Mouse (Mus musculus) midbrain, embryonic 15.5 days (tissue): ENCODE data around the gene Sbf2. TPM values are rescaled to one million over a fixed set of nuclear protein-coding genes. Genes with fewer than 3 reads are reported as not detected.

Experiments used
- ATAC-seq: fragments of 200-750 bp; cut with Nextera tagmentation; replicated peaks from 2 replicates; pipeline ENCODE4 v1.8.0; 2017; ENCODE audit warnings: moderate TSS enrichment
- H3K27ac ChIP-seq: fragments of 300-500 bp; sonication (generic); 2 replicates; pipeline ENCODE4 v1.5.1; 2015; ENCODE audit warnings: mild to moderate bottlenecking, inconsistent platforms
- H3K27me3 ChIP-seq: fragments of 300-500 bp; sonication (generic); replicated peaks from 2 replicates; pipeline ENCODE4 v1.6.1; 2015; ENCODE audit warnings: inconsistent platforms
- H3K36me3 ChIP-seq: fragments of 300-500 bp; sonication (generic); replicated peaks from 2 replicates; pipeline ENCODE4 v1.6.1; 2015; ENCODE audit warnings: inconsistent platforms
- H3K4me1 ChIP-seq: fragments of 300-500 bp; sonication (generic); 2 replicates; pipeline ENCODE4 v1.6.1; 2015; ENCODE audit warnings: inconsistent platforms
- H3K4me2 ChIP-seq: fragments of 300-500 bp; sonication (generic); 2 replicates; pipeline ENCODE4 v1.6.1; 2015; ENCODE audit warnings: inconsistent platforms, mild to moderate bottlenecking, moderate library complexity
- H3K4me3 ChIP-seq: fragments of 300-500 bp; sonication (generic); 2 replicates; pipeline ENCODE4 v1.5.1; 2015; ENCODE audit warnings: mild to moderate bottlenecking, inconsistent platforms
- H3K9ac ChIP-seq: fragments of 300-500 bp; sonication (generic); 2 replicates; pipeline ENCODE4 v1.6.1; 2015; ENCODE audit warnings: mild to moderate bottlenecking, inconsistent platforms
- H3K9me3 ChIP-seq: fragments of 300-500 bp; sonication (generic); 2 replicates; pipeline ENCODE4 v1.6.1; 2016; ENCODE audit warnings: inconsistent platforms
- WGBS: fragments of 180-500 bp; shearing (Covaris S2); methylation state at CpG from one replicate; pipeline ENCODE4 v1.1.7; 2015; ENCODE audit warnings: mixed read lengths; 5-methylcytosine and 5-hydroxymethylcytosine counted together
- polyA plus RNA-seq: library from polyadenylated mRNA; unstranded; fragments of >200 nt; fragmentation: Nextera tagmentation; extraction: Ambion mirVana; gene quantifications from 2 replicates; pipeline ENCODE4 v1.2.1, GENCODE M21; 2015

The Sbf2 gene
- polyA plus RNA-seq, 1 experiment from 2014 or later: 69.6 TPM

DNA sequence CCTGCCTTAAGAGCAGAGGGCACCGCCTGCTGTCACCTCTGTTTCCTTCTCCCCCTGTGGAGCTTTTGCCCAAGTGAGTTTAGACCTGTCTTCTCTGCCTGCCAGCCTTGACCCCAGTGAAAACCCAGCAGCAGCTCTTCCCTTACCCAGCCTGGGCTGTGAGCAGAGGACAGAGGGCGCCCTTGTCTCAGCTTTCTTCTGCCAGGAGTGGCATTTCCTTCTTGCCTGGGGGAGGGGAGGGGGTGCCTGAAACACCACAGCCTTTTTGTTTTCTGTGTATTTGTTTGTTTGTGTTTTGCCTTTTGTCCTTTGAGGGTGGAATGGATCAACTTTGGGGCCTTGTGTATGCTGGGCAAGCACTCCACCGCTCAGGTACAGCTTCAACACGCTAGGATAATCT, 342.3 kb downstream of the Sbf2 start:
- WGBS: 83% methylated on average over 4 of the region's 4 CpGs

DNA sequence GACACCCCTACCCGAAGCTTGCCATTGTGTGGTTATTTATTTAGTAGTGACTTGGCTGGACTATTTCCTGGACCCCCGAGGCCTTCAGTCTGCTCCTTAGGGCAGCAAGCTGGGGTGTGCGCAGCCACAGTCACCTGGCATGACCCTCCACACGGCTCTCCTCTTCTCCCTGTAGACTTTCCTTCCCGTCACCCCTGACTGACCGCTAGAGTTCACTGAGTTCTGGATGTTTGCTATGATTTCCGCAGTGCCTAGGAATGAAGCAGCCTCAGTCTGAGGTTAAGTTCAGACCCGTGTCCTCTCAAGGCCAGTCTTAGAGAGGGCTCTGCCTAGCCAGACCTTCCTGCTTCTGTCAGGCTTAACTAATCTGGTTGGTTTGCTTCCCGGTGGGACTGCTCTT, 342.9 kb downstream of the Sbf2 start:
- Histone ChIP-seq H3K9me3 (no peaks in the 10 kb centered on the region), H3K4me2 (no peak overlapping the region), H3K4me3 (no peak overlapping the region), H3K27me3 (no peaks in the 10 kb centered on the region), H3K36me3 (no peaks in the 10 kb centered on the region), H3K27ac (no peak overlapping the region), H3K9ac (no peak overlapping the region), H3K4me1 (no peaks in the 10 kb centered on the region)
- 70% methylated on average over 9 of the region's 9 CpGs for WGBS
- ATAC-seq: no peak

More for the DNA sequence above, 342.3 kb downstream of the Sbf2 start:
- Histone ChIP-seq H3K27me3 (no peaks in the 10 kb centered on the region), H3K4me3 (no peak overlapping the region), H3K4me2 (no peak overlapping the region), H3K27ac (no peak overlapping the region), H3K9me3 (no peaks in the 10 kb centered on the region), H3K4me1 (no peaks in the 10 kb centered on the region), H3K36me3 (no peaks in the 10 kb centered on the region), H3K9ac (no peak overlapping the region)
- no peak for ATAC-seq

DNA sequence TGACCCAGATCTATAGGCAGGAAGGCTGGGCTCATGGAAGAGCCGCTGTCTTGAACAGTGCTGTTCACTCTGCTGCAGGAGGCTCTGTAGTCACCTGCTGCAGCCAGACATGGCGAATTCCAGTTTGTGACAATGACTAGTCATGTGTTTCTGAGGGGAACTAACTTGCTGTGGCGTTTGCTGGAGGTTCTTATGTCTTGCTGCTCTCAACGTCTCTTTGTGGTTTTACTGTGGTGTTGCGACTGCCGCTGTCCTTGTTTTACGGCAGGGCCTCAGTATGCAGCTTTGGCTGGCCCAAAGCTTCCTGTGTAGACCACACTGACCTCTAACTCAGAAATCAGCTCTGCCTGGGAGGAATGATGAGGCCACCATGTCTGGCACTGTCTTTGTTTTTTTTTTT, 344.3 kb downstream of the Sbf2 start:
- Histone ChIP-seq H3K9me3 (no peaks in the 10 kb centered on the region), H3K4me1 (no peaks in the 10 kb centered on the region), H3K4me3 (no peak overlapping the region), H3K27ac (no peak overlapping the region), H3K36me3 (no peaks in the 10 kb centered on the region), H3K27me3 (no peaks in the 10 kb centered on the region), H3K9ac (no peak overlapping the region), H3K4me2 (no peak overlapping the region)
- ATAC-seq: no peak
- 91% methylated on average over 7 of the region's 7 CpGs for WGBS

DNA sequence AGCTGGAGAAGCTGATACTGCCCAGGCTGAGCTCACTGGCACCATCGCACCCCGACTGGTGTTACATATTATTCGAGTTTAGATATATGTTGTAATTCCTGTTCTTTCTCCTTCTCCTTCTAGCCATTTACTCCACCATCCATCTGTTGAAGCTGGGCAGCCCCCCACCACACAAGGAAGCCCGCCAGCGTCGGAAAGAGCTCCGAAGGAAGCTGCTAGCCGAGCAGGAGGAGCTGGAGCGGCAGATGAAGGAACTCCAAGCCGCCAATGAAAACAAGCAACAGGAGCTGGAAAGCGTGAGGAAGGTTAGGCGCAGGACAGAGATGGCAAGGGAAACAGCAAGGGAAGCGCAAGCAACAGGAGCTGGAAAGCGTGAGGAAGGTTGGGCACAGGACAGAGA, 344.9 kb downstream of the Sbf2 start:
- no peak overlapping the region for H3K4me2 ChIP-seq
- no peaks in the 10 kb centered on the region for H3K4me1 ChIP-seq
- no peak overlapping the region for H3K4me3 ChIP-seq
- no peak overlapping the region for H3K27ac ChIP-seq
- no peak overlapping the region for H3K9ac ChIP-seq
- no peak for ATAC-seq
- no peaks in the 10 kb centered on the region for H3K9me3 ChIP-seq
- WGBS: 87% methylated on average over 14 of the region's 14 CpGs
- H3K36me3 ChIP-seq: no peaks in the 10 kb centered on the region
- no peaks in the 10 kb centered on the region for H3K27me3 ChIP-seq

DNA sequence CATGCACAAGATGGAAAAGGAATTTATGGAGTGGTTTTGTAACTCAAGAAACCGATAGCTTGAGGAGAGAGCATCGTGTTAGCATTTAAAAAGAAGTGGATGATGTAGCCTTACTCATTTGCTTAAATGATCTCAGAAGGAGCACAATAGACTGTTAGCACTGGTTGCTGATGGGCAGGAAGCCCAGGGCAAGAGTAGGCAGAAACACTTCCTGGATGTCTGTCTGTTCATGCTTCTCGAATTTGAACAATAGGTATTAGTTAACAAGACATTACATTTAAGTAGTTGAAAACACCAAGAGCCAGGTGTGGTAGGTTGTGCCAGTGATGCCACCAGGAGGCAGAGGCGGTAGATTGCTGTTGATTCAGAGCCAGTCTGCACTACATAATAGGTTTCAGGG, 346.2 kb downstream of the Sbf2 start:
- Histone ChIP-seq H3K4me3 (no peak overlapping the region), H3K9me3 (no peaks in the 10 kb centered on the region), H3K9ac (no peak overlapping the region), H3K27ac (no peak overlapping the region), H3K27me3 (no peaks in the 10 kb centered on the region), H3K4me2 (no peak overlapping the region), H3K4me1 (no peaks in the 10 kb centered on the region), H3K36me3 (no peaks in the 10 kb centered on the region)
- no peak for ATAC-seq
- 75% methylated on average over 4 of the region's 4 CpGs for WGBS

DNA sequence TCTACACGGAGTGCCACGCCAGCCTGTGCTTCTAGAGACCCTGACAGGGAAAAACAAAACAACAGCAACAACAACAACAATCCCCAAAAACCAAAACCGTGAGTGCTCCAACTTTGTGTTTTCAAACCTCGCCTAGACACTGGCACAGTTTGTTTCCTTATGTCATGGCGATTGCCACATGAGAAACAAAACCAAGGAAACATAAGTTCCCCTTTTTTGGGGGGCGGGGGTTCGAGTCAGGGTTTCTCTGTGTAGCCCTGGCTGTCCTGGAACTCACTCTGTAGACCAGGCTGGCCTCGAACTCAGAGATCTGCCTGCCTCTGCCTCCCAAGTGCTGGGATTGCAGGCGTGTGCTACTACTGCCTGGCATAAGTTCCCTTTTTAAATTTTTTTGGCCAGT, 346.7 kb downstream of the Sbf2 start:
- Histone ChIP-seq H3K4me3 (no peak overlapping the region), H3K4me2 (no peak overlapping the region), H3K27me3 (no peaks in the 10 kb centered on the region), H3K9ac (no peak overlapping the region), H3K36me3 (no peaks in the 10 kb centered on the region), H3K9me3 (no peaks in the 10 kb centered on the region), H3K27ac (no peak overlapping the region), H3K4me1 (no peaks in the 10 kb centered on the region)
- 94% methylated on average over 9 of the region's 9 CpGs for WGBS
- ATAC-seq: no peak

DNA sequence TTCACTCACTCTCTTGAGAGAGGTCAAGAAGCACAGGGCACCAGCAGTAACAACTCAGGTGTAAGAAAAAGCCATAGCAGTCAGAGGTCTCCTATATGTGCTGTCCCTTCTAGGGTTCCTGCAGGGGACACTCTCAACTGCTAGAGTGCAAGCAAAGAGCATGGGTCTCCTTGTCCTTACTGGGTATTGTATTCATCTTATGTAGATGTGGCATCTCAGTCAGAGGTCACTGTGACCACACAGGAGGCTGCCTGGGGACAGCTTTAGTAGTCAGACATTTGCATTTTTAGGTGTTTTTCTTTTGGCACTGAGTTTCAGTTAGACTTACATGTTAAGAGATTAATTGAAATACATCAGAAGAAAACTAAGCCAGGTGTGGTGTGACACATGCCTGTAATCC, 347.7 kb downstream of the Sbf2 start:
- no peak overlapping the region for H3K4me3 ChIP-seq
- H3K9ac ChIP-seq: no peak overlapping the region
- no peaks in the 10 kb centered on the region for H3K27me3 ChIP-seq
- ATAC-seq: no peak
- H3K36me3 ChIP-seq: no peaks in the 10 kb centered on the region
- H3K4me1 ChIP-seq: no peaks in the 10 kb centered on the region
- H3K4me2 ChIP-seq: no peak overlapping the region
- no peaks in the 10 kb centered on the region for H3K9me3 ChIP-seq
- H3K27ac ChIP-seq: no peak overlapping the region

DNA sequence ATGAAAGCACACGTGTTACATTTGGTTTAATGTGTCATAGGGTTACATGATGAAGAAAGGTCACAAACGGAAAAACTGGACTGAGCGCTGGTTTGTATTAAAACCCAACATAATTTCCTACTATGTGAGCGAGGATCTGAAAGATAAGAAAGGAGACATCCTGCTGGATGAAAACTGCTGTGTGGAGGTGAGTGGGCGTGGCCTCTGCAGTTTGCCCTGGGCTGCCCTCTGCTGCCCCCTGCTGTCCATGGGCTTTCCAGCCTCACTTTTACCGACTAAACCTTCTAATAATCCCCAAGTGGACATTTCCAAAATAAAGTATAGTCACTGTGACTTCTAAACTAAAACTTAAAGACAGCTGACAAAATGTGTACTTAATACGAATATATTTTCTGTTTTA, 348.9 kb downstream of the Sbf2 start:
- no peaks in the 10 kb centered on the region for H3K9me3 ChIP-seq
- no peak for ATAC-seq
- no peak overlapping the region for H3K9ac ChIP-seq
- no peak overlapping the region for H3K4me3 ChIP-seq
- WGBS: 35% methylated on average over 7 of the region's 7 CpGs
- no peaks in the 10 kb centered on the region for H3K4me1 ChIP-seq
- no peaks in the 10 kb centered on the region for H3K27me3 ChIP-seq
- H3K4me2 ChIP-seq: no peak overlapping the region
- no peaks in the 10 kb centered on the region for H3K36me3 ChIP-seq
- no peak overlapping the region for H3K27ac ChIP-seq

DNA sequence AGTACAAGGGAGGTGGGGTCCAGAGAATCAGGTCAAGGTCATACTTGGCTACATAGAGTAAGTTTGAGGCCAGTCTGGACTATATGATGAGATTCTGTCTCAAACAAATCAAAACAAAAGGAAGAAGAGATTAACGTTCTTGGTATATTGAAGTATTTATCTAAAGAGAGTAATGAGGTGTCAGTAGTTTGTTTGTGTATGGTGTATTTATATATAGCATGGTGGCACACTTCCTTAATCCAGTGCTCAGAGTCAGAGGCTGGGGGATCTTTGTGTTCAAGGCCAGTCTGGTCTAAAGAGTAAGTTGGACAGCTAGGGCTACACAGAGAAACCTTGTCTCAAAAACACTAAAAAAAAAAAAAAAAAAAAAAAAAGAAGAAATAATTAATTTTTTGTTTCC, 351.2 kb downstream of the Sbf2 start:
- no peak overlapping the region for H3K4me2 ChIP-seq
- H3K27ac ChIP-seq: no peak overlapping the region
- H3K27me3 ChIP-seq: no peaks in the 10 kb centered on the region
- WGBS: 84% methylated on average over 1 of the region's 1 CpGs
- H3K4me3 ChIP-seq: no peak overlapping the region
- ATAC-seq: no peak
- no peak overlapping the region for H3K9ac ChIP-seq
- H3K4me1 ChIP-seq: no peaks in the 10 kb centered on the region
- no peaks in the 10 kb centered on the region for H3K36me3 ChIP-seq
- H3K9me3 ChIP-seq: no peaks in the 10 kb centered on the region

DNA sequence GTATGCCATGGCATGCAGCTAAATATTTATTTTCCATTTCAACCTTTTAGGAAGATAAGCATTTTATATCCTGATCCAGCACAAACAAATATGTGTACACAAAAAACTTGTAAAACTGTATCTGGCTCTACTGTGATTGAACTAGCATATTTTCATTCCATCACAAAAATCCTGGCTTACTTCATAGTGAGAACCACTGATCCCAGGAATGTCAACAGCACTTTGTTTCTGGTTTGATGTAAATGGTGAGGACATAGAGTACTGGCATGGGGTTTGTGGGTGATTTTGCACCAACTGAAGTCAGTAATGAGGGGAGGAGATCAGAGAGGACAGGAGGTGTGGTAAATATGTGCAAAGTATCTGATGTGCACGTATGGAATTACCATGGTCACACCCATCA, 352.1 kb downstream of the Sbf2 start:
- no peaks in the 10 kb centered on the region for H3K36me3 ChIP-seq
- no peaks in the 10 kb centered on the region for H3K9me3 ChIP-seq
- no peak overlapping the region for H3K4me2 ChIP-seq
- no peaks in the 10 kb centered on the region for H3K4me1 ChIP-seq
- no peak overlapping the region for H3K4me3 ChIP-seq
- H3K9ac ChIP-seq: no peak overlapping the region
- no peaks in the 10 kb centered on the region for H3K27me3 ChIP-seq
- no peak for ATAC-seq
- H3K27ac ChIP-seq: no peak overlapping the region
- 83% methylated on average over 1 of the region's 1 CpGs for WGBS

DNA sequence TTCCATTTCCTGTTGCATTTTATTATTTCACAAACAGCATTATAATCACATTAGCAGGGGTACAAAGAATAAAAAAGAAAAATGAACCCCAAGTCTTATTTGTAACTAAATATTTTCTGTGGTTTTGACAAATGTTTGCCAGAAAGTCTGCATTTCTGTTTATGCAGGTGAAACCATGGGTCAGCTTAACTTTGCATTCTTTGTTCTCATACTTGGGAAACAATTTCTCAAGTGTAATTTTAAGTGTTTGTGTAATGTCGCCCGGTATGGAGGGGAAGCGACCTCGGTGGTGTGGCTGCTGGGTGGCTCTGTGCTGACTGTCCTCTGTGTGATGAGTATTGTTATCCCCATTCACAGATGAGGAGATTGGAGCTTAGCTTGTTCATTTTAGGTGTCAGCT, 352.9 kb downstream of the Sbf2 start:
- Histone ChIP-seq H3K9me3 (no peaks in the 10 kb centered on the region), H3K4me3 (no peak overlapping the region), H3K4me2 (no peak overlapping the region), H3K27me3 (no peaks in the 10 kb centered on the region), H3K9ac (no peak overlapping the region), H3K4me1 (no peaks in the 10 kb centered on the region), H3K27ac (no peak overlapping the region), H3K36me3 (no peaks in the 10 kb centered on the region)
- WGBS: 81% methylated on average over 4 of the region's 4 CpGs
- no peak for ATAC-seq

DNA sequence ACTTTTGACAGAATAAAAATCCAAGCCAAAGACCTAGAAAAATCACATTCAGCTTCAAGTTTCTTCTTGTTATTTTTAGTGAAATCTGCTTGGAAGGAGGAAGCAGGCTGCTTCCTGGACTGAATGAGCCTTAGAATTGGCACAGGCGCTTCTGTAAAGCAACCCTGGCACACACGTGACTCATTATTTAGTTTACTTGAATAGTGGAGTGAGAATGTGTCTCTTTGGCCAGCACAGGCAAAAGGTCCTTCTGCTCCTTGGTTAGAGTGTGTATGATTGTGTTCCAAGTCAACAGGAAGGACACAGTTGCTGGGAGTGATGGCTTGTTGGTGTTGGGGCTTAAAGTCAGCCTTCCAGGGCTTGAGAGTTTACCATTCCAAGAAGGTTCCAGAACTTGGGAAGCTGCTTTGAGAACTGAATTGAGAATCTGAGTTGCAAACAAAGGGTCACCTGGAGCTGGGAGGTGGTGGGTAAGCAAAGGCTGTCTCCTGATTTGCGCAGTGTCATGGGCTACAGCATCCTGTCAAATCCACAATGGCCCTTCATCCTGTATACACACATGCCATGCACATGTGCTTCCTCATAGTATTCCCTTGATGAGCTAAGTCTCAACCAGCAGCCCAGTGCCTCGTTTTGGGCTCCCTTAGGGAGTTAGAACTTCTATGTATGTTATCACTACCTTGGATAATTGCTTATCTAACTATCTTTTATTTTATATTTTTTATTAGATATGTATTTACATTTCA, 354.6 kb downstream of the Sbf2 start:
- Histone ChIP-seq H3K9ac (no peak overlapping the region), H3K4me2 (no peak overlapping the region), H3K9me3 (no peaks in the 10 kb centered on the region), H3K36me3 (no peaks in the 10 kb centered on the region), H3K4me1 (no peaks in the 10 kb centered on the region), H3K27me3 (no peaks in the 10 kb centered on the region), H3K4me3 (no peak overlapping the region), H3K27ac (no peak overlapping the region)
- 73% methylated on average over 4 of the region's 4 CpGs for WGBS
- ATAC-seq: no peak

DNA sequence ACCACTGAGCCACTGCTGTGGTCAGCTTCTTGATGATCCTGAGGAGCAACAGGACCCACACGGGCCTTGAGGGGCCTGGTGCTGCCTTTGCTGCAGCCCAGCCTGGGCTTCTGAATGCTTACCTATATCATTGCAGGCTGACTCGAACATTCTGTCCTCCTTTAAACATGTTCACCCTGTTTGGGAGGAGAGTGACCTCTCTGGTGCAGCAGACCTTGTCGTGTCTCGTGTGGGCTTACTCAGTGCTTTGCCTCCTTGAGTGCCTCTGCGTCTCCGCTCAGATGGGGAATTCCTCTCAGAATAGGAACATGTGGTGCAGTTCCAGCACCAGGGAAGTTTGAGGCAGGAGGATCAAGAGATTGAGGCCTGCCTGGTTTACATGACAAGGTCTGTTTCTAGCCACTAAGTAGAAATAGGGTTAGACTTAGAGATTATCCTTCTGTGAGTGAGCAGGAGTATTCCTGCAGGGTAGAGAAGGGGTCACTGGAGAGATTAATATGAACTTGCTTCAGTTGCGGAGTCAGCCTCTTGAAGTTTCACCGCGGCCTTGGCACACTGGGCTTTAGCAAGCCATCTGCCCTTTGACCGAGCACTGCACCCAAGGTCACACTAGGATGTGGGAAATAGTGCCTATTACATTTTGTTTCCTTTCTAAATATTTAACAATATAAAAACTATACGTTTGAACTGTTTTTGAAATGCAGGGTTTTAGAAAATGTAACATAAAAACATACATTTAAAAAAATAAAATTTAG, 356.3 kb downstream of the Sbf2 start:
- H3K4me1 ChIP-seq: no peaks in the 10 kb centered on the region
- H3K27me3 ChIP-seq: no peaks in the 10 kb centered on the region
- H3K27ac ChIP-seq: no peak overlapping the region
- no peak overlapping the region for H3K4me3 ChIP-seq
- H3K9ac ChIP-seq: no peak overlapping the region
- no peak for ATAC-seq
- no peaks in the 10 kb centered on the region for H3K9me3 ChIP-seq
- 82% methylated on average over 11 of the region's 11 CpGs for WGBS
- H3K4me2 ChIP-seq: no peak overlapping the region
- no peaks in the 10 kb centered on the region for H3K36me3 ChIP-seq
